Mouse (Mus musculus): Measurements from ENCODE around the gene Atxn1.

DNA sequence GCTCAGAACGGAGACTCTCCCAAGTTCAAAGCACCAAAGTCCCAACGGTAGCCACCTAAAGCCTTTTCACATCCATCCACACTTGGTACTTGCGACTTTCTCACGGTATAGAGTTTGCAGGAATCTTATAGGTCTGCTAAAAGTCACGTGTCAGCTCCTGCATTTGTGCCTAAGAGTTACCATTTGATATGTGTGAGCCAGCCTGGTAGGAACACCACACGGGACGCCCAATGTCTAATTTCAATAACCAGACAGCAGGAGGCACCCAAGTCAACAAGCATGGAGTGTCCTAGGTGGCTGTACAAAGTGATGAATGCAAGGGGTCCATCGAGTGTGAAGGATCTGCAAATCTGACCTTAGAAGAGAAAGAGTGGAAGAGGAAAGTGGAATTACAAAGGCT is 254.8 kb downstream of the Atxn1 start:
- no peak for TF ChIP-seq CTCF (IDR thresholded peaks at IDR 0.05; ENCODE audit: extremely low read depth, insufficient read depth, low read length)
- TF ChIP-seq POLR2A (IDR thresholded peaks at IDR 0.05; ENCODE audit: extremely low read depth, insufficient read depth, low read length): no peak

Data from cortical plate, adult 2 months (tissue).